Mouse (Mus musculus) gonadal fat pad, adult 2 months (tissue): Measurements from ENCODE around the gene Ctss. TPM values are rescaled to one million over a fixed set of nuclear protein-coding genes. Genes with fewer than 3 reads are reported as not detected.

Source experiments
- DNase-seq: peaks from one replicate; pipeline ENCODE4 v3.0.0-alpha.2; 2012; ENCODE audit warnings: low read depth
- polyA plus RNA-seq: library from polyadenylated mRNA; depleted of rRNA; stranded (reverse); fragments of >200 nt; gene quantifications from 2 replicates; pipeline ENCODE4 v1.2.3, GENCODE M21; 2012; rRNA removed

The Ctss gene
- polyA plus RNA-seq, result 26.2 and 27.6 TPM in 2 replicates

DNA sequence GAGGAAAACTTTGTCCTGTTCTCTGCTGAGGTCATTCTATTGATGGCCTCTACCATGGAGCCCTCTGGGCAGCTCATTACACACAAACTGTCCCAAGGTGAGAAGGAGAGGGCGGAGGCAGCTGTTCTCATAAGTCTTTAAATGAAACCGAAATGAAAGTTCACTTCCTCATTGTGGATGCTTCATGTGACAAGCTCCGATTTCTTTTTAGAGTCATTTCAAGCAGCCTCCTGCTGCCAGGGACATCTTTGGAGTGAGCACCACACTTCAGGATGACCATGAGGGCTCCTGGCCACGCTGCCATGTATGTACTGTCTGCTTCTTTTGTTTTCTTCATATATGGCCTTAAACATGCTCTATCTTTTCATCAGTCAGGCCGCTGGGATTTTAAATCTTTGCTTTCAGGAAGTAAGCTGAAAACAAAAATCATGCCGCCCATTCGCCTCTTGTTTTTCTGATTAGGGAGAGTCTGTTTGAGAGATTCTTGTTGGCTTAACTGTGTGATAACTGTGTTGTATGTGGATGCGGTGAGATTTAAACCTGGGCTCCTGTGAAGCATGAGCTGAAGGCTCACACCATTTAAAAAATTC, at the start of gene Ctss:
Gene Ctss, plus strand, starts transcription at position 165 of the 590 bp plus-strand sequence.
- no peak for DNase-seq

- no peak for DNase-seq
Measured at GRCm38 (mm10) chr3:95478966-95479365, 47.6 kb upstream of the Ctss start.

- no peak for DNase-seq
Measured at GRCm38 (mm10) chr3:95486421-95486820, 40.2 kb upstream of the Ctss start.

DNA sequence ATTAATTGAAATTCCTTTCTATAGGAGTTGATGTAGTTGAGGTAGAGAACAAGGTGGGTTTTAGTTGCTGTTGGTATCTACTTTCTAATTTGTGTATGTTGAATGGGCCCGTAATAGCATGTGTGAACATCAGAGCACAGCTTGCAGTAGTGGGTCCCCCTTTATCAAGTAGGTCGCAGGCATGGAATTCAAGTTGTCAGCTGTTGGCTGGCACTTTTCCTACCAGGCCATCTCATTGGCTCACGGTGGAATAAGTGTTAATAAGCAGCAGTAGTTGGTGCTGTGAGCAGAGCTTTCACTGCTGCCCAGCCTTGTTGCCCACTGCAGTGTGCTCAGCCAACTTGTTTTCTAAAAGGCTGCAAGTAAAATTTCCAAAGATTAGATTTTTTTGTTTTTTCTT, 37.9 kb upstream of the Ctss start:
- DNase-seq, result no peak

GRCm38 (mm10) chr3:95490238-95490637, 36.3 kb upstream of the Ctss start:
- no peak for DNase-seq

DNA sequence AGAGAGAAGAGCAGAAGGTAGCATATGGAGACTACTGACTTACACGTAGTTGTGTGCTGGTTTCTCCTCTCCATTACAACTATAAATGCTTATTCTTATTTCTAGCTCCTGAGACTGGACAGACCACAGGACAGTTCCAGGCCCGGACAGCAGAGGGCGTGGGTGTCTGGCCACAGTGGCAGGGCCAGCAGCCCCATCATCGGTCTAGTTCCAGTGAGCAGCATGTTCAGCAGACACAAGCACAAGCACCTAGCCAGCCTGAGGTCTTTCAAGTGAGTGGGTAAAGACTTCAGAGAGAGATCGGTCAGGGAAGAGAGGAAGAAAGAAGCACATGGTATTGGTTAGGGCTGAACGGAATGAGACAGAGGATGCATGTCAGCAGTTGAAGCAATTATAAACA, 32.2 kb upstream of the Ctss start:
- DNase-seq, result no peak

DNA sequence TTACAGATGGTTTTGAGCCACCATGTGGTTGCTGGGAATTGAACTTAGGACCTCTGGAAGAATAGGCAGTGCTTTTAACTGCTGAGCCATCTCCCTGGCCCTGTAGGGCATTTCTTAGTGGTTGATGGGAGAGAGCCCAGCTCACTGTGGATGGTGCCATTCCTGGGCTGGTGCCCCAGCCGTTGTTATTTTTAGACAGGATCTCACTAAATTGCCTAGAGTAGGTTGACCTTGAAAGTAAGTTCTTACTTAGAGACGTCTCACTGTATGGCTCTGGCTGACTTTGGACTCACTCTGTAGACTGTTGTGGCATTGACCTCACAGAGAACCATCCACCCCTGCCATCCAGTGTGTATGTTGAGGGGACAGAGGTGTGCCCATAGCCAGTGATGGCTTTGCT, 28.4 kb upstream of the Ctss start:
- DNase-seq, result no peak

GRCm38 (mm10) chr3:95499024-95499423, 27.6 kb upstream of the Ctss start, which contains the start of gene Ctsk:
TSS of gene Ctsk (plus strand) at chr3:95499256.
- no peak for DNase-seq

DNA sequence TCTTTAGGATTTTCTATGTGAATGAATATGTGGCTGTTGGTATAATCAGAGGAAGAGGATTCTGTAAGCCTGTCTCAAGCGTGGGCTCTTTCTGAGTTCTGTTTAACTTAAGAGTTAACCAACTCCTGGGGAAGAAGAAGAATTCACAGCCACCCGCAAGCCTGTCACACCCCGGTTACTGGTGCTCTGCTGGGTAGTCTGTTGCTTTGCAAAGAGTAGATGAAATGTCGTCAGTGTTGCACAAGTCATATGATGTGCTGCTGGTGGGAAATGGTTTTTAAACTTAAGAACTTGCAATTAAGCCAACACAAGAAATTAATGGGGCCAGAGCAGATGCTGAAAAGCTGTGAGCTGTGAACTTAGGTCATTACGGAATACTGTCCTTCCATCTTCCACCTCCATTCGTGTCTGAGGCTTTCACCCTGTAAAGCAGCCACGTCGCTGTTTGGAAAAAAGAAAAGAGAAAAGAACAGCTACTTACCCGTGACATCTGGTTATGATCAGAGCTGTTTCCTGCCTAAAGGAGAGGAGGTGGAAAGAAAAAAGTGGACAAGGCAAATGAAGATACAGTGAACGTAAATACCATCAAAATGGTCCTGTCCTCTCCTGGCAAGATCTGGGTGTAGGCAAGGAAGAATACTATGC, 27.0 kb upstream of the Ctss start:
- no peak for DNase-seq

- no peak for DNase-seq
Measured at GRCm38 (mm10) chr3:95502312-95502711, 24.3 kb upstream of the Ctss start.

GRCm38 (mm10) chr3:95509348-95509747, 17.2 kb upstream of the Ctss start:
- DNase-seq, result no peak

DNA sequence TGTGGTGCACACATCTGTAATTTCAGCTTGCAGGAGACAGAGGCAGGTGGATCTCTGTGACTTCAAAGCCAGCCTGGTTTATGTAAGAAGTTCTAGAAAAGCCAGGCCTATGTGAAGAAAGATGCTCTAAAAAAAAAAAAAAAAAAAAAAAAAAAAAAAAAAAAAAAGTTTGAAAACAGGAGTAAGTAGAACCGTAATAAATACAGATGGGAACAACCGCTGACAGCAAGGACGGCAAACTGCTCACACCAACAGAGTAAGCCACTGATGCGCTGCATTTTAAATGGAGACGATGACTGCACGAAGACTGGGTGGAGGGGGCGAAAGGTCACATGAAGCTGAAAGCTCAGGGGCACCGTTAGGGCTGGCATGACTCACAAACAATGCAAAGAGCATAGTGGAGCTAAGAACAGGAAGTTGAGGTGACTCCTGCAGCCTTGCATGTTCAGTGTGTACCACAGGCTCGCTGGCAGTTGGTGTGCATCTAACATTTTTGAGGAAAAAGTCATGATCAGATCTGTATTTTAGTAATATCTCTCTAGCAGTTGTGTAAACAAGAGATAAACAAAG, 14.9 kb upstream of the Ctss start:
- DNase-seq, result no peak

GRCm38 (mm10) chr3:95516614-95517041, 10.0 kb upstream of the Ctss start:
- DNase-seq, result no peak

DNA sequence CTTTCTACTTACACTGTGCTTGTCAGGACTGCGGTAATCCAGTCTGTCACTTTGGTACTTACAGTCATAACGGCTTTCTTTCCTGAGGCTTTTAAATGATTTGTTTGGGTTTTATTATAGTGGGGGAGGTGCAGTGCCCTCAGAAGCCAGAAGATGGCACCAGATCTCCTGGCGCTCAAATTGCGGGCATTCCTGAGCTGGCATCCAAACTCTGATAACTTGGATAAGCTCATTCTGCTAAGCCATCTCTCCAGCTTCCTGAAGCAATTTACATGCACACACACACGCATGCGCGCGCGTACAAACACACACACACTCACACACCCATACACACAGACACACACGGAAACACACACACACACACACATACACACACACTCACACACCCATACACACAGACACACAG, 9.1 kb upstream of the Ctss start:
- peak; percentile 14 for DNase-seq

DNA sequence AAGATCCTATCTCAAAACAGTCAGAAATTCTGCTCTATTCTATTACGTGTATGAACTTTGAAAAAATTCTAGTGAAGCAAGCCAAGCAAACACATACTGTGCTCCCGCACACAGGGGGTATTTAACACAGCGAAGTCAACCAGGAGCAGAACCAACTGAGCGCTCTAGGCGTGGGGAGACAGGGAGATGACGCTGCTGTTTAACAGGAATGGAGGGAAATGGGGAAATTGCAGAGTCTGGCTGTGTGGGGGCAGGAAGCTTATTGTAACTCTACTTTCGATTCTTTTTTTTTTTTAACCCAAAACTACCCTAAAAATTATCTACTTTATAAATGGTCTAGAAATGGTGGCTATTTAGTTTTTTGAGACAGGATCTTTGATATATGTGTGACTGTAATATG, 7.7 kb upstream of the Ctss start:
- DNase-seq, result no peak

- DNase-seq, result no peak
Measured at GRCm38 (mm10) chr3:95519315-95519714, 7.3 kb upstream of the Ctss start.

GRCm38 (mm10) chr3:95520100-95520499, 6.5 kb upstream of the Ctss start:
- DNase-seq, result no peak

- DNase-seq, result no peak
Measured at GRCm38 (mm10) chr3:95521168-95521567, 5.4 kb upstream of the Ctss start.

DNA sequence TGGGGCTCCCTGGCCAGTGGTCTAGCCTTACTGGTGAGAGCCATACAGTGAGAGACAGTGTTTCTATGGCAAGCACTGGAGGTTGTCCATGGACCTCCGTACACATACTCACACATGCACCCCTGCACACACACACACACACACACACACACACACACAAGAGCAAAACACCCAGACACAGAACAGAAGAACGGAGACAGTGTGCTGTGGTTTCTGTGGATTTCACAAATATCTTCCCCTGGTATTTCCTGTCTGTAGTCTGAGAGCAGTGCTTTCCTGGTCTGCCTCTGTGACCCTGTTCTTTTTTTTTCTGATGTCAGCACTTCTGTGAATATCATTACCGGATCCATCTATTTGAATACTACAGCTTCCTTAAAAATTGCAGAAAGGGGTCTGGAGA, 2.9 kb upstream of the Ctss start:
- no peak for DNase-seq

GRCm38 (mm10) chr3:95524673-95525072, 1.9 kb upstream of the Ctss start:
- DNase-seq, result no peak

DNA sequence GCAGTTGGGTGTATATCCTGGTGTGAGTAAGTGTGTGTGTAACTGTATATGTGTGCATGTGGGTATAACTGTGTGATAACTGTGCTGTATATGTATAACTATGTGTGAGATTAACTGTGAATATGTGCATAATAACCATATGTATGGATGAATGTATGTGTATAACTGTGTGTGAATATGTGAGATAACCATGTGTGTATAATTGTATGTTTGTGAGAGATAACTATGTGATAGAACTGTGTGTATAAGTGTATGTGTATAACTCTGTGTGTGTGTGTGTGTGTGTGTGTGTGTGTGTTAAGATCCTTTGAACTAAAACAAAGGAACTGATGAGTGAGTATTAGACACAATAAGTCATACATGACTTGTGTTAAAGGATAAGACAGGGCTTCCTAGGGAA, 475 bp upstream of the Ctss start:
- DNase-seq, result no peak

DNA sequence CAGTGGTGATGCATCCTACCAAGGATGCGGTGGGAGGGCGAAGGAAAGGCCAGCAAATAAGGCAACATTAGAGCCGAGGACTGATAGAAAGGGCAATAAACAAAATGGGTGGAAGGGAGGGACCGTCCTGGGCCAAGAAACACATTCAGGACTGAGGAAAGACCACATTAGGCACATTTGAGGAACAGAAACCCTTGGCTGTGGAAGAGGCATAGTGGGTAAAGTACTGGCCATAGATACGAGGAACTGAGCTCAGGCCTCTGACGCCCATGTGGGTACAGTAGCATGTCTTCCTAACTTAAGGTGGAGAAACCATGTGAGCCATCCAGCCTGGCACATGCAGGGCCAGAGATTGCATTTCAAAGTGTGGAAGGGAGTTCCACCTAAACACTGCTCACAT, 3.2 kb downstream of the Ctss start:
- DNase-seq, result no peak

- DNase-seq, result no peak
Measured at GRCm38 (mm10) chr3:95531025-95531424, 4.4 kb downstream of the Ctss start.
